Mouse (Mus musculus): ENCODE data around the gene Zfhx2.

DNA sequence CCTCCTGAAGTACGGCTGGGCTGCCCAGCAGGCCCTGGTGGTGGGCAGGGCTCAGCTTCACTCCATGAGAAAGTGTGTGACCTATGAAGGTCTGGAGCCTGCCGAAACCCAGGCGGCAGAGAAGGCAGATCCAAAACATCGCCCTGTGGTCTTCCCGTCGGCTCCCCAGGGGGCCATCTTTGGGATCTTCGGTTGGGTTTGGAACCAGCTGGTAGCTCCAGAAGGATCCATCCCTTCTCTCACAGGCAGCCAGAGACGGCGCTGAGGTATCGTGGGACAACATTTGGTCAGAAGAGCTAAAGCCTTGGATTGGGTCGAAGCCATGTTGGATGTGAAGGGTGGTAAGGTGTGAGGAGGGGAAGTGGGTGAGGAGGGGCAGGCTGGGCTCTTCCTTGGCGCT, 17.7 kb downstream of the Zfhx2 start:
- TF ChIP-seq HCFC1 (IDR thresholded peaks at IDR 0.05; ENCODE audit: borderline replicate concordance, insufficient read depth, low read length) (no peak), MAFK (IDR thresholded peaks at IDR 0.05; ENCODE audit: insufficient read depth, low read depth, low read length) (no peak), ZC3H11A (IDR thresholded peaks at IDR 0.05; ENCODE audit: borderline replicate concordance, low read depth, low read length) (no peak)

All from ES-E14 (cell line).